Mouse (Mus musculus): ENCODE results near the gene Rbbp8nl.

Gene Rbbp8nl

DNA sequence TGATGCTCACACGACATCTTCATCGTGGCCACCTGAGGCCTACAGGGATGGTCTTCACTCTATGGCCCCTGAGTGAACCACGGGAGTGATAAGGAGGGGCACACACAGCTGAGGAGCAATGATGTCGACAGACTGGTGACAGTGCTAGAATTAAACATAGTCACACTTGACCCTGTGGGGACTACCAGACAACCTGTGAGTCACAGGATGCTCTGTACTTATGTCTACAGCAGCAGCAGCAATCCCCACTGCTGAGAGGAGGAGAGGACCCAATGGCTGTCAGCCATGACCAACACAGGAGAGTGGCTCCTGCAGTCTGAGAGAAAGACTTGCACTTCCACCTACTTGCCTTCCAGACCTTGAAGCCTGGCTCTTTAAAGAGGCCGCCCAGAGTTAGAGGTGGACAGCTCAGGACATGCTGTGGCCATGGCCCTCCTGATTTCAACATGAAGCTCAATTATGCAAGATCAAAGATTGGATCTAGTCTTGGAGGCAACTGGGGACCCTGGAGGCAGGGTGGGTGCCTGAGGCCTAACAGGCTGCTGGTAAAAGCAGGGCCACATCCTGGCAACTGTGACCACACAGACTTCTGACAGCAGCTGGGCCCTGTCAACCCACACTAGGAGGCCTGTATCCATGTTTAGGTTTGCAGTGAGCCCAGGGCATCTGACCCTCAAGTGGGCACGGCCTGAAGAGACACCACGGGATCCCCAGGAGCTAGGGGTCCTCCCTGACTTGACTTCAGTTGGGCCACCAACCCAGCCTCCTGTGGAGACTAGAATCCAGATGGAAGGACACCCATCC, 56.4 kb downstream of the Rbbp8nl start:
- no peak for DNase-seq (ENCODE audit: extremely low read depth, insufficient read length, low spot score)

DNA sequence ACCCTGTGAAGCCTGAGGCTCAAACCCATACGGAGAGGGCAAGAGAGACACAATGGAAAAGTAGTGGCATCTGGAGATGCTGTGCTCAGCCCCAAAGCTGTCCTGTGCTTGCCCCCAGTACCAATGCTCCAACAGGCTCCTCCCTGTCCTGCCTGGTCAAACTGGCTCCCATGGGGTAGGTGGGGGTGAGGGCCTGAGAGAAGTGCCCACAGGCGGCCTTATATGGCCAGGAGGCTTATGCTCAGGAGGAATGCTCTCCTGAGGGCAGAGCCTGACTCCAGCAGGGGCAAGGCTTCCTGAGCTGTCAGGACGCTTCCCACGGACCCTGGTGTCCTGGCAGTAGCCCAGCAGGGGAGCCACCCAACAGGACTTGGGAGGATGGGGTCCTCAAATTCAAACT, 59.2 kb downstream of the Rbbp8nl start:
- no peak for DNase-seq (ENCODE audit: extremely low read depth, insufficient read length, low spot score)

DNA sequence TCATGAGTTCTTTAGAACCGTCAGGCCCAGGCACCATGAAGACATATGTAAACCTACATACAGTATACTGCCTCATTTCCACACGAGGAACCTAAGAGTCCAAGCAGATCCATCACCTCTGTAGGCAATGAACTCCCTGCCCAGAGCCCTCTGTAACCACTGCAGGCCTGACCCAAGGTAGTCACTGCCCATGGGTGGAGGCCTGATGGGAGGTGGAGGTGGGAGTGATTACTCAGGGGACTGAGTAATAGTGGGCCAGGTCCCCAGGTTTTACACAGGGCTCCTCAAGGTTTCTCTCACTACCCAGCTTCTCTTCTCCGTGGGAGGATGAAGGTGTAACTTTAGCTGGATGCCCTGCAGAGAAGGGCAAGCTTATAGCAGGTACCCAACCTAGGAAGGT, 60.5 kb downstream of the Rbbp8nl start:
- DNase-seq (ENCODE audit: extremely low read depth, insufficient read length, low spot score), result no peak

DNA sequence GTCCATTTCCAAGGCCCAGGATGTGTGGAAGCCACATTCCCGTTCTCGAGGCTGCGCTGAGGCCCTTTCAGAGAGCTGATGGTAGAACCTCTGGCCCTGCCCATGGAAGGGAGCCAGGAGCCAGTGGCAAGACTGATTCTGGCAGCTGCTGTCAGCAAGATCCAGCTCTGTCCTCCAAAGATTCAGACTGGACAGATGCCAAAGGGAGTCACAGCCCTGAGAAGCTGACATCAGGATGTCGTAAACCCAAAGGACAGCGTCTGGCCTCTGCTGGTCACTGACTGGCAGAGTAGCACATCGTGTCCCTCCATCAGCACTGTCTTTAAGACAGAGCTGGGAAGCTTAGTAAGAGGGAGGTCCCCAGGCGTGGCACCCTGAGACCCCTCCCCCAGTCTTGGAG, 61.1 kb downstream of the Rbbp8nl start:
- peak; percentile 83 for DNase-seq (ENCODE audit: extremely low read depth, insufficient read length, low spot score)

DNA sequence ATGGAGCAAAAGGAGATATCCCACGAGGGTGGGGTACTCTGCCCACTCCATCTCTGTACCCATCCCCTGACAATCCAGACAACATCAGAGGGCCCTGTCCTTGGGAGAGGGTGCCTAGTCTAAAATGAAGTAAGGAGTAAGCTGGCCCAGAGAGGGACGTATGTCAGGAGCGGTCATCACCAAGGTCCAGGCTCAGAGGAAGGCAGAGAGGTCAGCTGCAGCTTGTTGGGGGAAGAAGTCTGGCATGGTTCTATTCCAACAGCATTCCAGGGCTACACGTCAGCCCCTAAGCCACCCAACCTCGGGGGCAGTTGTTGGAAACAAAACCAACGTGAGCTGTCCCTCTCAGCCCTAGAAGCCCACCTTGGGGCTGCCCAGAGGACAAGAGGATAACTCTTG, 61.6 kb downstream of the Rbbp8nl start:
- no peak for DNase-seq (ENCODE audit: extremely low read depth, insufficient read length, low spot score)

All from 3134 (cell line).